Mouse (Mus musculus) hindbrain, embryonic 13.5 days (tissue): ENCODE data around the gene Sfxn5. TPM values are rescaled to one million over a fixed set of nuclear protein-coding genes. Genes with fewer than 3 reads are reported as not detected.
A peak's percentile ranks its signal among the peaks of the same experiment; 100 is the strongest.

Experiments used
- ATAC-seq: fragments of 200-750 bp; cut with Nextera tagmentation; 2 replicates; pipeline ENCODE4 v1.8.0; 2017; ENCODE audit warnings: moderate TSS enrichment; ENCODE audit not compliant: low FRiP score
- H3K27ac ChIP-seq: fragments of 300-500 bp; sonication (generic); 2 replicates; pipeline ENCODE4 v1.5.1; 2015; ENCODE audit warnings: inconsistent platforms, mild to moderate bottlenecking, moderate library complexity
- H3K27me3 ChIP-seq: fragments of 300-500 bp; sonication (generic); 2 replicates; pipeline ENCODE4 v1.6.1; 2015; ENCODE audit warnings: mild to moderate bottlenecking, inconsistent platforms
- H3K36me3 ChIP-seq: fragments of 300-500 bp; sonication (generic); 2 replicates; pipeline ENCODE4 v1.6.1; 2015; ENCODE audit warnings: mild to moderate bottlenecking, inconsistent platforms
- H3K4me1 ChIP-seq: fragments of 300-500 bp; sonication (generic); replicated peaks from 2 replicates; pipeline ENCODE4 v1.6.1; 2015; ENCODE audit warnings: inconsistent platforms
- H3K4me2 ChIP-seq: fragments of 300-500 bp; sonication (generic); 2 replicates; pipeline ENCODE4 v1.6.1; 2015; ENCODE audit warnings: inconsistent platforms, mild to moderate bottlenecking, moderate library complexity
- H3K4me3 ChIP-seq: fragments of 300-500 bp; sonication (generic); 2 replicates; pipeline ENCODE4 v1.5.1; 2015; ENCODE audit warnings: mild to moderate bottlenecking, inconsistent platforms
- H3K9ac ChIP-seq: fragments of 300-500 bp; sonication (generic); 2 replicates; pipeline ENCODE4 v1.6.1; 2015; ENCODE audit warnings: mild to moderate bottlenecking, inconsistent platforms
- H3K9me3 ChIP-seq: fragments of 300-500 bp; sonication (generic); 2 replicates; pipeline ENCODE4 v1.6.1; 2016; ENCODE audit warnings: inconsistent platforms
- WGBS: fragments of 180-500 bp; shearing (Covaris S2); methylation state at CpG from one replicate; pipeline ENCODE4 v1.1.7; 2015; 5-methylcytosine and 5-hydroxymethylcytosine counted together
- polyA plus RNA-seq: library from polyadenylated mRNA; unstranded; fragments of >200 nt; fragmentation: Nextera tagmentation; extraction: Ambion mirVana; gene quantifications from 2 replicates; pipeline ENCODE4 v1.2.1, GENCODE M21; 2015

Sfxn5 gene
- polyA plus RNA-seq, 1 experiment from 2014 or later: 19.6 TPM

DNA sequence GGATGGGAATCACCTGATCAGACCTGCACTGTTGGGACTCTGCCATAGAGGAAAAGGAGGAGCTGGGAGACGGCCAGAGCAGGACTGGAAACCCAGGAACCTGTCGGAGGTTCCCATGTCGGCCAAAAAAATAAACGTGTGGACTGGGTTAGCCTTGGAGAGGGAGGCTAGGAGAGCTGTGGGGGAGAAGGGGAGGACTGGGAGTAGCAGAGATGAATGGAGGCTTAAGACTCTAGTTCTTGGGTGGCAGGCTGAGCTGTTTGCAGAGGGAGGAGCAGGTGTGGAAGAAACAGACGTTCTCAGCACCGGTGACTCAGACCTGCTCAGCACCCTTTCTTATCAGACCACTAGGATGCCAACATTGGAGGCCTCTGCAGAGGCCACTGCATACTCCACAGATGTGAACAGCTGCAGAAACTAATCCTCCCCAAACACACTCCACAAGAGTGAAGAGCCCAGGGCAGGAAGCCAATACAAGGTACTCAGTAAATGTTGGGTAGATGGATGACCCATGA is 1.9 kb downstream of the Sfxn5 start:
- H3K4me1 ChIP-seq: peaks cover 9% of the 10 kb centered on the region
- WGBS: 59% methylated on average over 6 of the region's 6 CpGs
- ATAC-seq: no peak
- H3K27me3 ChIP-seq: peaks cover 32% of the 10 kb centered on the region
- H3K4me3 ChIP-seq: peak overlapping the region; percentile 69; the same call in 1 of the 2 replicates
- peak overlapping the region; percentile 98 for H3K4me2 ChIP-seq
- no peak overlapping the region for H3K27ac ChIP-seq
- no peaks in the 10 kb centered on the region for H3K9me3 ChIP-seq
- H3K9ac ChIP-seq: no peak overlapping the region
- H3K36me3 ChIP-seq: peaks cover 5% of the 10 kb centered on the region; the same call in 1 of the 2 replicates

DNA sequence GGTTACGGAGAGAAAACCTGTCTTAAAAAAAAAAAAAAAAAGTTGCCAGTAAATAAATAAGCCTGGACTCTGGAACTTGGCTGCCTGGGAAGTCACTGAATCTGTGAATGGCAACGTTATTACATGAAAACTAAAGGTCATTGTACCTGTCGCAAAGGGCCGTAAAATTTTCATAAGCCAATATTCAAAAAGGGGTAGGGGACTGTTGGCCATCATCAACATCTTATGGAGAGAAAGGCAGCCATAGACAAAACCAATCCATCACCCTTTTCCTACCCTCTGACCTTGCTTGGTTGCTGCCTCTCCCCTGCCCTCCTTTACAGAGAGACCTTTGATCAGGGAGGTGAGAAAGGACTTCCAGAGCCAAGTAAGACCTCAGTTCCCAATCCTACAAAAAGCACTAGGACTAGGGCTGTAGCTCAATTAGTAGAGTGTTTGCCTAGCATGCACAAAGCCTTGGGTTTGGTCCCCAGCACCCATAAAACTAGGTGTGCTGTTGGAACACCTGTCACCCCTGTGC is 3.5 kb downstream of the Sfxn5 start:
- H3K4me2 ChIP-seq: no peak overlapping the region
- H3K27ac ChIP-seq: no peak overlapping the region
- 97% methylated on average over 4 of the region's 4 CpGs for WGBS
- no peak overlapping the region for H3K4me3 ChIP-seq
- peaks cover 20% of the 10 kb centered on the region for H3K27me3 ChIP-seq
- no peak overlapping the region for H3K9ac ChIP-seq
- ATAC-seq: no peak
- H3K9me3 ChIP-seq: no peaks in the 10 kb centered on the region
- H3K4me1 ChIP-seq: peaks cover 9% of the 10 kb centered on the region
- H3K36me3 ChIP-seq: no peaks in the 10 kb centered on the region

DNA sequence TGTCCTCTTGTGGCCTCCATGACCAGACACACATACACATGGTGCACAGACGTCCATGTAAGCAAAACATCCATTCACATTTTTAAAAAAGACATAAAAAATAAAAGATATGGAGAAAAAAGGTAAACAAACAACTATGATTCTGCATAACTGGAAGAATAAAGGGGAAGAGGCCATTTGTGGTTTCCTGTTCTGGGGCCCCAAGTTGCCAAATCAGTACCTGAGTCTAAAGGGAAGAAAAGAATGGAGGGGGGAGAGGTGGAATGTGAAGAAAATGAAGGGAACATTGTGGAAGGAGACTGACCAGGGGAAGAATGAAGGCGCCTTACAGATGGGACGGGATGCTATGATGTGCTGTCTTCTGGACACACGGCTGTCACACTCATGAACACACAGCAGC is 6.7 kb downstream of the Sfxn5 start:
- no peaks in the 10 kb centered on the region for H3K36me3 ChIP-seq
- no peak overlapping the region for H3K9ac ChIP-seq
- 85% methylated on average over 4 of the region's 4 CpGs for WGBS
- no peaks in the 10 kb centered on the region for H3K9me3 ChIP-seq
- peaks cover 16% of the 10 kb centered on the region for H3K27me3 ChIP-seq
- H3K4me2 ChIP-seq: no peak overlapping the region
- H3K27ac ChIP-seq: no peak overlapping the region
- H3K4me1 ChIP-seq: no peaks in the 10 kb centered on the region; the same call in 1 of the 2 replicates
- no peak overlapping the region for H3K4me3 ChIP-seq
- ATAC-seq: no peak

DNA sequence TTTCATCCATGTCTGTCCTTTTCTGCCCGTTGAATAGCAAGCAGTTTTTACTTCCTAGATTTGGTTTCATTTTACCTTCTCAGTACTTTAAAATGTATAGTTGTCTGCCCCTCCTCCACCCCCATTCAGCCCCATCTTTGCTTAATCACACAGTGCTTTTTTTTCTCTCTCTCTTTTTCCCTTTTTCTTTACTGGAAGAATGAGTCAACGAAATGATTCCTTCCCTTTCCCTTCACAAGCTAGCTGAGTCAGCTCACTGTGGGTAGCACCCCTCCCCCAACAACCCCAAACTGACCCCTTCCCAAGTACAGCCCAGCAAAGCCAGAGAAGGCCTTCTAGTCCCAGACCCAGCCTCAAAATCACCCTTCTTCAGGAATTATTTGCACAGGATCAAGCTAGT is 8.1 kb downstream of the Sfxn5 start:
- Histone ChIP-seq H3K27ac (no peak overlapping the region), H3K4me2 (no peak overlapping the region), H3K4me3 (no peak overlapping the region), H3K4me1 (peaks cover 7% of the 10 kb centered on the region; the same call in 1 of the 2 replicates), H3K27me3 (0 out of 2 replicates have a peak, but pooled peaks cover 2% of the 10 kb centered on the region), H3K36me3 (no peaks in the 10 kb centered on the region), H3K9ac (no peak overlapping the region), H3K9me3 (no peaks in the 10 kb centered on the region)
- 39% methylated on average over 2 of the region's 2 CpGs for WGBS
- no peak for ATAC-seq

DNA sequence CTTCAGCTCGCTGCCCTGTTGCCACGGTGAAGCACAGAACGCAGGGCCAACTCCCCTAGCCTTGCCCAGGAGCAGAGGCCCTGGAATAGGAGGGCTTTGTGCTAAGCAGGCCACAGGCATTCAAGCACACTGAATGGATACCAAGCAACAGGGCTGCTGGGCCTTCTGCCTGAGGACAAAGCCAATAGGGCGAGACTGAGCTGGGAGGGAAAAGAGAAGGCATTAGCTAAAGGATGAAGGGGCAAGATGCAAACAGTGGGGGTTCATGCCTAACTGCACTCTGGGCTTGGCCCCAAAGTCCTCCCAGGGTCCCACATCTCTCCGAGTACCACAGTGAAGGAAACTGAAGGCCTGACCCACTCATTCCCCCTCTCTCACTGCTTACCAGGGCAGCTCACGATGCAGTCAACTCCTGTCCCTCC is 12.8 kb downstream of the Sfxn5 start:
- H3K4me1 ChIP-seq: peaks cover 8% of the 10 kb centered on the region; the same call in 1 of the 2 replicates
- no peak overlapping the region for H3K4me2 ChIP-seq
- no peaks in the 10 kb centered on the region for H3K9me3 ChIP-seq
- H3K36me3 ChIP-seq: peaks cover 3% of the 10 kb centered on the region; the same call in 1 of the 2 replicates
- H3K9ac ChIP-seq: no peak overlapping the region; the same call in 1 of the 2 replicates
- H3K4me3 ChIP-seq: no peak overlapping the region
- 21% methylated on average over 6 of the region's 6 CpGs for WGBS
- H3K27ac ChIP-seq: peak overlapping the region; percentile 83
- ATAC-seq: peak; percentile 91
- H3K27me3 ChIP-seq: no peaks in the 10 kb centered on the region

DNA sequence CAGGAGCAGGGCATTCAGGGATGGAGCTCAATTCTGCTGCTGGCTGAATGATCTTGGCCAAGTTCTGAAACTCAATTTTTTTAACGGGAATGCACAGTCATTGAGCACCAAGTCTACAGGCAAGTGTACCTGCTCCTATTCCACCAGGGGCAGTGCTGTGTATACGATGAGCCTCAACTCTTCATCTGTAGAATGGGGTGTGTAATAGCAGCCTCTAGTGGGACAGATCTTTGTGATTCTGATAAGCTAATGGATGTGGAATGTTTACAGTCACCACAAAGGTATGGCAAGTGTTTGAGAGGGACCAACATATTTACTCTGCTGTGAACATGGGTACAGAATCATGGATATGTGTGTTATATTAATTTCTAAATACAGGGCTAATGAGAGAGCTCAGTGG is 17.0 kb downstream of the Sfxn5 start:
- peaks cover 3% of the 10 kb centered on the region; the same call in 1 of the 2 replicates for H3K36me3 ChIP-seq
- H3K27me3 ChIP-seq: no peaks in the 10 kb centered on the region
- no peak overlapping the region for H3K4me3 ChIP-seq
- ATAC-seq: no peak
- no peaks in the 10 kb centered on the region for H3K9me3 ChIP-seq
- no peak overlapping the region for H3K9ac ChIP-seq
- no peak overlapping the region for H3K27ac ChIP-seq
- H3K4me1 ChIP-seq: peaks cover 16% of the 10 kb centered on the region
- 97% methylated on average over 2 of the region's 2 CpGs for WGBS
- no peak overlapping the region for H3K4me2 ChIP-seq

DNA sequence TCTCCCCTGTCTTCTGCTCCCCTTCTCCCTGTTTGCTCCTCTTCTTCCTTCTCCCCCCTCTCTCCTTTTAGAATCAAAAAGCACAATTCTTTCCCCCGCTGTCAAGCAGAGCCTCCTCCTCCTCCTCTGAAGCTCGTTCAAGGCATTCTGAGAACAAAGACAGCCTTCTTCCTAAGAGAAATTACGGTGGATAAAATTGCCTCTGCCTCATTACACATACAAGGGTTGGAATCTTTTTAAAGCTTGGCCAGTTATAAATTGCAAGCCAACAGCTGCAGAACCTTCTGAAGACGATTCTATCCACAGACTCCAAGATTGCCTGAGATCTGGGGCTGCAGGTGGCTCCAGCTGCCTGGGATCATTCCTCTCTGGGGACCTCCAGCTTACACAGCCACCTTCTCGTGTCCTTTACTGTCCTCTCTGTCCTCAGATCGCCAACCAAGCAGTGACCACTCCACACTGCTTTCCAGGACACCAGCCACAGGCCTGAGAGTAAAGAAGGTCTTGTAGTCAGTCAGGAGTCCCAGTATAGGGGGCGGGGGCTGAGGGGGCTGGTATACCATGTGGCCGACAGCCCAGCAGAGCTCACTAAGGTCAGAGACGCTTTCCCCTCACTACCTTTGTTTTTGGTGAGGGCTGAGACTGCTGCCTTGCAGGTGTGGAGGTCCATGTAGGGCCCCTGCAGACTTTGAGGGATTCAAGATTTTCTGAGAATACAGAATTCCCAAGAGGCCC is 19.0 kb downstream of the Sfxn5 start:
- ATAC-seq: 0 out of 2 replicates have a peak, but pooled peaks have one; percentile 21
- H3K27me3 ChIP-seq: no peaks in the 10 kb centered on the region
- WGBS: 35% methylated on average over 9 of the region's 9 CpGs

DNA sequence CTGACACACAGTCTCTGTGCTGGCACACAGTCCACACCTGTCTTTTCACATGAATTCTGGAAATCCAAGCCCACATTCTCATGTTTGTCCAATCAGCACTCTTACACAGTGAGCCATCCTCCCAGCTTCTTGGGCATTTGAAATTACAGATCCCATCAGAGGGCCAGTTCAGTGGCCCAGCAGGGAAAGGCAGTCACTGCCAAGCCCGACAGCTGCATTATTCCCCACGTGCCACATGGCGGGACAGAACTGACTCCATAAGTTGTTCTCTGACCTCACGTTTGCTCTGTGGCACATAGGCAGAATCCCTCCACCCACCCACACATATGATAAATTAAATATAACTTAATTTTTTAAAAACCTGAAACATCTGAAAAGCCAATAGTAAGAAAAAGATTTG is 25.3 kb downstream of the Sfxn5 start:
- no peak overlapping the region for H3K27ac ChIP-seq
- no peak overlapping the region for H3K4me3 ChIP-seq
- ATAC-seq: no peak
- H3K36me3 ChIP-seq: no peaks in the 10 kb centered on the region
- no peak overlapping the region for H3K9ac ChIP-seq
- H3K9me3 ChIP-seq: no peaks in the 10 kb centered on the region
- H3K4me1 ChIP-seq: peaks cover 3% of the 10 kb centered on the region
- whole genome bisulfite sequencing: 74% methylated on average over 4 of the region's 4 CpGs
- no peaks in the 10 kb centered on the region for H3K27me3 ChIP-seq
- H3K4me2 ChIP-seq: no peak overlapping the region

More for the DNA sequence above, 19.0 kb downstream of the Sfxn5 start:
- no peaks in the 10 kb centered on the region for H3K9me3 ChIP-seq
- no peak overlapping the region for H3K4me2 ChIP-seq
- peak overlapping the region; percentile 5; the same call in 1 of the 2 replicates for H3K9ac ChIP-seq
- peak overlapping the region; percentile 78 for H3K27ac ChIP-seq
- H3K4me1 ChIP-seq: peaks cover 11% of the 10 kb centered on the region
- H3K36me3 ChIP-seq: peaks cover 3% of the 10 kb centered on the region; the same call in 1 of the 2 replicates
- no peak overlapping the region for H3K4me3 ChIP-seq

DNA sequence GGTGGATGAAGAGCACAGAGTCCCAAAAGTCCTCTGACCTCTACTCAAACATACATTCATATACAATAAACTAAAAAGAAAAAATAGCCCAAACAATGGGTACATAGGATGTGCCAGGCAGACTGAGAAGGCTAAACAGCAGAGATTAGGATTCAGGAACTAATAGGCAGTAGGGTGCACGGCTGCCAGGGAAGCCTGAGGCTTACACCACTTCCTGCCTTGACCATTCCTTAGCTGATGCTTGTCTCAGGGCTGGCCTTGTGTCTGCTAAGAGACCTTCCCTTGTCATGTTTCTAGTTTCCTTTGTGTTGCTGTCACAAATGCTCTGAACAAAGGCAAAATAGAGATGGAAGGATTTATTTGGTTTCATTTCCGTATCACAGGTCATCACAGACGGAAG is 26.8 kb downstream of the Sfxn5 start:
- H3K4me3 ChIP-seq: no peak overlapping the region
- no peak overlapping the region for H3K9ac ChIP-seq
- no peaks in the 10 kb centered on the region for H3K9me3 ChIP-seq
- H3K4me2 ChIP-seq: no peak overlapping the region
- peaks cover 14% of the 10 kb centered on the region for H3K4me1 ChIP-seq
- no peak overlapping the region for H3K27ac ChIP-seq
- H3K27me3 ChIP-seq: no peaks in the 10 kb centered on the region
- no peak for ATAC-seq
- WGBS: 93% methylated on average over 3 of the region's 3 CpGs
- H3K36me3 ChIP-seq: no peaks in the 10 kb centered on the region

DNA sequence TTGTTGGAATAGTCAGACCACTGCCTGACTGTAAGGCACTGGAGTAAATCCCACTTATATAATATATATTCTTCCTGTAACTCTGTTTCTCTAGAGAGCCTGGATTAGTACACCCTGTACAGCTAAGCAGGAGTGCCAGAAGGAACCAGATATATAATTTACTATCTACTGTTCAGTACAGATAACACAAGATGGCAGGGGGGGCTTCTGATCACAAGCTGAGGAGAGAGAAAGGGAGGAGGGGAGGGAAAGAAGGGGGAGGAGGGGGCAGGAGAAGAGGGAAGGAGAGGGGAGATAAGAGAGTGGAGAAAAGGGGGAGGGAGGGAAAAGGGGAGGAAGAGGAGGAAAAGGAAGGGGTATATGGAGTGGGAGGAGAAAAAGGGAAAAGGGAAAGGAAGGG is 27.4 kb downstream of the Sfxn5 start:
- Histone ChIP-seq H3K27ac (no peak overlapping the region), H3K4me1 (peaks cover 14% of the 10 kb centered on the region), H3K36me3 (no peaks in the 10 kb centered on the region), H3K9me3 (no peaks in the 10 kb centered on the region), H3K27me3 (no peaks in the 10 kb centered on the region), H3K9ac (no peak overlapping the region), H3K4me3 (no peak overlapping the region), H3K4me2 (no peak overlapping the region)
- ATAC-seq: no peak

DNA sequence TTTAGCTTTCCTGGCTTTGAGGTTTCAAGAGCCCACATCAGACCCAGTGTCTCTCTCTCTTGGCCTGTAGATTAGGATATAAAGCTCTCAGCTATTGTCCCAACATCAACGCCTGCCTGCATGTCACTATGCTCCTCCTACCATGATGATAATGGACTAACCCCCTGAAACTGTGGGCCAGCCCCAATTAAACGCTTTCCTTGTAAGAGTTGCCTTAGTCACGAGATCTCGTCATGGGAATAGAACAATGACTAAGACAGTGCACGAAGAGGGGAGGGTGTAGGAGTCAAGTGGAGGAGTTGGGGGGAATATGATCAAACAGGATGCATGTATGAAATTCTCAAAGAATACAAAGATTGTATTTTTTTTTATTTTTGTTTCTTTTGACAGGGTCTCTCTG is 28.3 kb downstream of the Sfxn5 start:
- Histone ChIP-seq H3K9me3 (no peaks in the 10 kb centered on the region), H3K4me3 (no peak overlapping the region), H3K4me1 (peaks cover 14% of the 10 kb centered on the region), H3K4me2 (no peak overlapping the region), H3K27ac (no peak overlapping the region), H3K36me3 (no peaks in the 10 kb centered on the region), H3K9ac (no peak overlapping the region), H3K27me3 (no peaks in the 10 kb centered on the region)
- no peak for ATAC-seq
- 60% methylated on average over 5 of the region's 5 CpGs for WGBS

DNA sequence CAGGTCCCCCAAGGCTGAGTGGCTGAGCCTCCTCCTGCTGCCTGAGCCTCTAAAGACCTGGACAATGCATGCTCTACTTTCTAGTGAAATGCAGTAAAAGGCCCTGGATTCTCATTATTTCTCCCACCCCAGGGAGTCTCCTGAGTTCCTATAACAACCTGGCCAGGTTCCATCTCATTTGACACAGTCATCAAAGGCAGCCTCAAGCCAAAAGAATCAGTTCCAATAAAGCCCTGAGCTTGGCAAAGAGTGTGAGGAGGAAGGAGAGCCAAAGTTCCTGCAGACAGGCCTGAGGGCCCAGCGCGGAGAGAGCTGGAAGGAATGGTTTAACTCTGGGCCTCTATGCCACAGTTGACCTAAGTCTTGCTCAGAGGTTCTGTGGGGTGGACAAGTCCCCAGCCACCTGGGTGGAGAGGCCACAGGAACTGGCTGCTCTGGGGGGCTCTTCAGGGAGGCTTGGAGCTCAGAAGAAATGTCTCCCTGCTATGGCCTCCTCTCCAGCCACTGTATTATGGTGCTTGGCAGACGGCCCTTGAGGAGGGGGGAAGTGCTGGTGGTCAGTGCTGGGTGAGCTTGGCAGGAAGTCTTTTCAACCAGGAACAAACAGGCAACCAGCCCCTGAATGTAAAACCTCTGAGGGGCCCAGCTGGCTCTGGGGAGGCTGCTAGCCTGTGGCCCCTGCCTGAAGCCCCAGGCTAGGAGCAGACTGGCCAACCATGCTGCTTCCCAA is 30.7 kb downstream of the Sfxn5 start:
- Histone ChIP-seq H3K4me2 (no peak overlapping the region), H3K27ac (peak overlapping the region; percentile 82), H3K36me3 (no peaks in the 10 kb centered on the region), H3K9me3 (peaks cover 5% of the 10 kb centered on the region; the same call in 1 of the 2 replicates), H3K4me1 (peaks cover 14% of the 10 kb centered on the region), H3K27me3 (no peaks in the 10 kb centered on the region), H3K4me3 (no peak overlapping the region), H3K9ac (no peak overlapping the region)
- peak; percentile 92 for ATAC-seq
- WGBS: 47% methylated on average over 3 of the region's 3 CpGs
